Comparison of ENCODE assay signal across 13 mouse cellular contexts in the genomic region with DNA sequence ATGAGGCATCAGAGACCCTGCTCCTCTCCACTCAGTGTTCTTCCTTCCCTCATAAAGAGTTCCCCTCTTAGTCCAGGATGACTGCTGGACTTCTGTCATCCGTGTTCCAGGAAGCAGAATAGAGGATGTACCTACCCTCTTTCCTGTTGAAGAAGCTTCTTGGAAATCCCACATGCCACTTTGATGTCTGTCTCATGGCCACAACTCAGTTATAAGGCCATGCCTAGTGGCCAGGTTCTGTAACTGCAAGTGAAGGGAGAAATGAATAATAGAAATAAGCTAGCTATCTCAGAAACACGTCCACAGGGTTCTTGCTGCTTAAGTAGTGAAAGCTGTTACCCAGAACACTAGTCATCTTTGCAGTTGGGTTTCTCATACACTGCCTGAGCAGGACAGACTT.
DNase-seq lines count a peak whose midpoint lies in the region; ATAC-seq and TF ChIP-seq lines count a peak whose summit lies in the region.
"Had no signal": no experiment of that assay in that cellular context is flagged by ENCODE, and none has a peak within 500 bp of the region (broad histone marks: within the 10 kb centered on the region; RNA-seq: fewer than 3 reads in every experiment).

No protein-coding gene starts in this region.

- H3K9me3 ChIP-seq in intestine, embryonic 15.5 days: no peaks in the 10 kb centered on the region
- H3K9me3 ChIP-seq: embryonic facial prominence, embryonic 15.5 days; liver, embryonic 13.5 days had no signal

- no peak overlapping the region for H3K27ac ChIP-seq in left cerebral cortex, adult 2 months
- no peak overlapping the region for H3K27ac ChIP-seq in intestine, embryonic 15.5 days
- H3K27ac ChIP-seq: embryonic facial prominence, embryonic 15.5 days; liver, embryonic 13.5 days had no signal

- WGBS in intestine, embryonic 15.5 days: 61% methylated on average over 2 of the region's 2 CpGs

- TF ChIP-seq CTCF in left cerebral cortex, adult 2 months (IDR thresholded peaks at IDR 0.05): peak; percentile 28

- H3K4me3 ChIP-seq in left cerebral cortex, adult 2 months: no peak overlapping the region
- no peak overlapping the region for H3K4me3 ChIP-seq in intestine, embryonic 15.5 days (replicated peaks)
- H3K4me3 ChIP-seq: embryonic facial prominence, embryonic 15.5 days; liver, embryonic 13.5 days; myocyte had no signal

- H3K4me2 ChIP-seq in intestine, embryonic 15.5 days (replicated peaks): no peak overlapping the region
- H3K4me2 ChIP-seq: embryonic facial prominence, embryonic 15.5 days; liver, embryonic 13.5 days had no signal

- DNase-seq in left cerebral cortex, adult 2 months (ENCODE audit: extremely low spot score in 1 of 2, low spot score in 2 of 2): no peak
- DNase-seq in left cerebral cortex, adult 9 months (ENCODE audit: low spot score in 2 of 2): no peak
- peak; percentile 75 for DNase-seq in CD4-positive, CD25-positive, alpha-beta regulatory T cell, adult 2 months (ENCODE audit: low read depth, low spot score)
- DNase-seq in ES-CJ7 (ENCODE audit: low read depth, low spot score): peak; percentile 15
- no peak for DNase-seq in adrenal gland, postnatal 10 days
- DNase-seq in layer of hippocampus, adult 18-20 months (ENCODE audit: low spot score in 2 of 2): no peak
- DNase-seq: liver, embryonic 13.5 days; right cerebral cortex, postnatal 4 days had no signal

- no peaks in the 10 kb centered on the region for H3K27me3 ChIP-seq in intestine, embryonic 15.5 days (replicated peaks)
- H3K27me3 ChIP-seq: embryonic facial prominence, embryonic 15.5 days; liver, embryonic 13.5 days had no signal

- H3K4me1 ChIP-seq in intestine, embryonic 15.5 days (replicated peaks): 0 out of 2 replicates have a peak, but pooled peaks cover 3% of the 10 kb centered on the region

- 0 out of 2 replicates have a peak, but pooled peaks have one; percentile 40 for ATAC-seq in granulocyte monocyte progenitor cell, adult 5-6 weeks (replicated peaks; ENCODE audit: poor library complexity, severe bottlenecking)
- ATAC-seq in intestine, embryonic 15.5 days: no peak
- ATAC-seq: forebrain, embryonic 16.5 days had no signal

- no peak overlapping the region for H3K9ac ChIP-seq in intestine, embryonic 15.5 days
- H3K9ac ChIP-seq: embryonic facial prominence, embryonic 15.5 days; liver, embryonic 13.5 days had no signal

- intact Hi-C loops in left cerebral cortex, adult 2 months (cut with DNase I): no loop called here

- no peaks in the 10 kb centered on the region for H3K36me3 ChIP-seq in intestine, embryonic 15.5 days
- H3K36me3 ChIP-seq: embryonic facial prominence, embryonic 15.5 days; liver, embryonic 13.5 days had no signal

Comparison
In these comparisons a context has a peak if more than half of its experiments do, and no peak if none do; other contexts are left out.
1. DNase-seq: peak in CD4-positive, CD25-positive, alpha-beta regulatory T cell, adult 2 months (single experiment) and ES-CJ7 (single experiment); none in left cerebral cortex, adult 2 months (0 of 2), left cerebral cortex, adult 9 months (0 of 2), adrenal gland, postnatal 10 days (single experiment) and layer of hippocampus, adult 18-20 months (0 of 2).